Mouse (Mus musculus) brain, adult 2 months (tissue): ENCODE data around the gene Lhx2.
A peak's percentile ranks its signal among the peaks of the same experiment; 100 is the strongest.

Experiments
- DNase-seq: peaks from one replicate; pipeline ENCODE4 v3.0.0; 2011; ENCODE audit warnings: low read depth, low spot score

Lhx2 gene

DNA sequence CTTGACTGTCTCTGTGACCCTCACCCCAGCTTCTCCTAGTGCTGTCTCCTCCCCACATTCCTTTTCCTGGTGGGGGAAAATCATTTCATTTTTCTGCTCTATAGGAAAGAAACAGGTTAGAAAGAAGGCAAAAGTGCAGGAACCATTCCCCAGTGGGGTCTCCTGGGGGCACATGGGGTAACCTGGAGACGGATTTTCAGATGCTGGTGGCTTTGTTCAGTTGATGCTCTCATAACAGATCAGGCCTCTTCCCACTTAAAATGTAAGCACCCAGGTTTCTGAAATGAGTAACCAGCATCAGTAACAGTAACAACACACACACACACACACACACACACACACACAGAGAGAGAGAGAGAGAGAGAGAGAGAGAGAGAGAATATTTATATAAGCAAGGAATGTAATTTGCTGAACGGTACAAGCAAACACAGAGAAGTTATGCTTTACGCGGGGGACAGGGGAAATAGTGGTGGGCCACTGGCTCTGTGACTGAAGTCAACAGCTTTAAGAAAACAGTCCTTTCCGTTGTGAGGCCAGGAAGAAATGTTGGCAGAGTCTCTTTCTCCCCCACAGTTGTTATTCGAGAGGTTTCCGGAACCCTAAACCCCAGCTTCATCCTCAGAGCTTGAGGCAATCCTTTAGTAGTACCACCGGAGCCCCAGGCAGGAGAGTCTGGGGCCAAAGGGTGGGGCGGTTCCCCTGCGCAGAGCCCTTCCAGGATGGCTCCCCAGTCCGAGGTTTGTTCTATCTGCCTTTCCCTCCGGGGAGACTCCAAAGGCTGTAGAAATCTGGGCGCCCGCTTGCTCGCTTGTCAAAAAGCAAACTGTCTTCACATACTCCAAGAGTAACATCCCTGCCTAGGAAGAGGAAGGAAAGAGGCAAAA, 8.0 kb downstream of the Lhx2 start:
- DNase-seq, result no peak

GRCm38 (mm10) chr2:38347811-38348551, 8.9 kb downstream of the Lhx2 start:
- DNase-seq, result no peak

DNA sequence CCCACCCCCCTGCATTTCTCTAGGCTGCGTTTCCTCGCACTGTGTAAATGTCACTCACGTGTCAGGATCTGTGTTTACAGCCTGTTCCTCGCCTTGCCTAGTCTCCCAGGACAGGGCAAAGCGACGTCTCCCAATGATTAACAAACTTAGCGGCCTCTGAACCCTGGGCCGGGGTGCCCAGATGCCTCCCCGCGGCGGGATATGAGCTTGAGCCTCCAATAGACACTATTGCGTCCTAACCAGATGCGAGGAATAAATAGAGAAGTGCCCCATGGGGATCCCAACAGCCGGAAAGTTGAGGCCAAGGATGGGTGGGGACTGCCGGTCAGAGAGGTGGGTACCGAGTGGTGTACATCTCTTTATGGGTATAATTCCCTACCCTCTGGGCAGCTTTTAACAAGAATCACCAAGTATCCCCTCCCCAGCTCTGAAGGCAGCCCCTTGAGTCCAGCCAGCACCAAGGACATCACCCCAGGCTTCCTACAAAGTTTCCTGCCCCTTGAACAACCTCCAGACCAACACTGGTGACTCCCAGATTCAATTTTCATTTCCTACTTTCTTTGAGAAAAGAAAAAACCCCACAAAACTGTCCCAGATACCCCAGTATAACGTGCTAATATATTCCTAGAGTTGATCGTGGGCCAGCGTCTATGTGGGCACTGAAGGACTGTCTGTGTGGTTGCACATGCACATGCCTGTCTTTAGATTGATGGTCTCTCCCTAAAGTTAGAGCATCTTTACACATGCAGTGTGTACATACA, 9.8 kb downstream of the Lhx2 start:
- no peak for DNase-seq

GRCm38 (mm10) chr2:38349447-38350350, 10.6 kb downstream of the Lhx2 start:
- no peak for DNase-seq

DNA sequence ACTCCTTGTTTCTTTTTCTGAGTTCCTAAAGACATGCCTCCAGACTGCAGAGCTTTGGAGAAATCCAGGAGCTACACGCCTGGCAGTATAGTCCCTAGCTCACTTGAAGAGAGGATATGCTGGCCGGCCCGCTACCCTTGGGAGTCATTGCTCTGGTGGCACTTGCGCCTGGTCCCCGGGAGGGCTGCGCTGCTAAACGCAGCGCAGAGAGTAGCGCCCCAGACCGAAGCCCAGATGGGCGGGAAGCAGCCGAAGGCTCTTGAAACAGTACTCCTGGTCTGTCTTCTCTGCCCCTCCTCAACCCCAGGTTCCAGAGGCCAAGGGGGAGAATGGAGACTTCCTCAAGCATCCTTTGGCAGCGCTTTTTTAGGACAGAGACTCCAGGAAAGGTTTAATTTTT, 11.3 kb downstream of the Lhx2 start:
- DNase-seq, result no peak

- DNase-seq, result peak; percentile 88
Observed at GRCm38 (mm10) chr2:38350796-38351195, 11.7 kb downstream of the Lhx2 start.

DNA sequence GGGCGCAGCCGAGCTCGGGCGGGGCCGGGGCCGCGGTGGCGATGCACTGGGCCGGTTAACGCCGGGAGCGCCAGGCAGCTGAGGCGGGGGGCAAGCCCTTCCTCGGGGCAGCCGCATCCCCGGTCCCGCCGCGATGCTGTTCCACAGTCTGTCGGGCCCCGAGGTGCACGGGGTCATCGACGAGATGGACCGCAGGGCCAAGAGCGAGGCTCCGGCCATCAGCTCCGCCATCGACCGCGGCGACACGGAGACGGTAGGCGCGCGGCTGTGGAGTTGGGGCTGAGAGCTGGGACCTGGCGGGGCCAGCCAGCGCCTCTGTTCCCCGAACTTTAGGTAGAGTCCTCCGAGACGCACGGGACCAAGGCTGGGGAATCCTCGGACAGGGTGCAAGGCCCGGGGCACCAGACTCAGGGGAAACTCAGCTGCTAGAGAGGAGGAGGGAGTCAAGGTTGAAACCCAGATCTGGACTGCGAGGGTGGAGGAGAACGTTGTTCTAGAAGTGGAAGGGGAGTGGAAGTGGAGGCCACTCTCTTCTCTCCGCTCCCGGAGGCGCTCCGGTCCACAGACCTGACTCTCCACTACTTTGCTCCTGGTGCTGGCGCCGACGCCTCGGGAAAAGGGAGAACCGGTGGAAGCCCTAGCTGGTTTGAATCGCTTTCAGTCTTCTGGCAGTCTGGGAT, 12.7 kb downstream of the Lhx2 start:
- DNase-seq, result no peak

DNA sequence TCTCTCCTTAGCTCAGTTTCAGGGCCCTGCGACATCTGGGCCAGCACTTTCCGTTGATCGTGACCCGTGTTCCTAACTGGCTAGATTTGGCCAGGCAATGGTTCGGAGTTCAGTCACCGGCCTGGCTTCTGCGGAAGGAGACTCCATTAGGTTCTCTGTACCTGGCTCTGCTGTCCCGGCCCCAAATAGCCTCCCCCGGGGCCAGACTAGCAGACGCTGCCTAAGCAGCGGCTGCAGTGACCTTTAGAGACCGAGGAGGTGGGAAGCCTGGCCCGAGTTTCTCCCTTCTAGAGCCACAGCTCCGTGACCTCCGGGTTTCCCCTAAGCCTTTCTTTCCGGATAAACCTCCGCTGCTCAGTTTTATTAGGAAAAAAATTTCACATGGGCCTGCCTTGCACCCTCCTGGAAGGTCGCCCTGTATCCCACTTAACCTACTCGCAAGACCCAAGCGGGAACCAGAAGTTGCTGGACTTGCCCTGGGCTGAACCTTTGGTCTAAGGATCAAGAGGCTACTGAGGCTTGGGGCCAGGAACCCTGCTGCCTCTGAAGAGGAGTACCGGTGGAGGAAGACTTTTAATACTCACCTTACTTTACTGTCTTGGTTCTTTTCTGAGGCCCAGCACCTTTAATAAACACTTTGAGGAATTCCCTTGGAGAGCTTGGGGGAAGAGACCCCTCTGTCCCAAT, 13.4 kb downstream of the Lhx2 start:
- DNase-seq, result no peak

DNA sequence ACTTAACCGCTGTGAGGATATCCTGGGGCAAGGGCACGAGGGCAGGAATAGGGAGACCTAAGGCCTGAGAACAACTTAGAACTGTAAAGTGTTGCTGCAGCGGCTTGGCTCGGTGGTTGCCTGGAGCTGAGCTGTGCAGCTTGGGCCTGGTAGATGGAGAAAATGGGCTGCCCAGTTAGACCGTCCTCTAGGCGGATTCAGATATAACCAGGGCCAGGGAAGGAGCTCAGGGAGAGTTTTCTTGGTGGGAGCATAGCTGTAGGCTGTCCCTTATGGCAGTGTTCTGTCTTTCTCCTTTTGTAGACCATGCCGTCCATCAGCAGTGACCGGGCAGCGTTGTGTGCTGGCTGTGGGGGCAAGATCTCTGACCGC, 13.9 kb downstream of the Lhx2 start:
- DNase-seq, result no peak

GRCm38 (mm10) chr2:38353664-38354063, 14.6 kb downstream of the Lhx2 start:
- DNase-seq, result no peak

DNA sequence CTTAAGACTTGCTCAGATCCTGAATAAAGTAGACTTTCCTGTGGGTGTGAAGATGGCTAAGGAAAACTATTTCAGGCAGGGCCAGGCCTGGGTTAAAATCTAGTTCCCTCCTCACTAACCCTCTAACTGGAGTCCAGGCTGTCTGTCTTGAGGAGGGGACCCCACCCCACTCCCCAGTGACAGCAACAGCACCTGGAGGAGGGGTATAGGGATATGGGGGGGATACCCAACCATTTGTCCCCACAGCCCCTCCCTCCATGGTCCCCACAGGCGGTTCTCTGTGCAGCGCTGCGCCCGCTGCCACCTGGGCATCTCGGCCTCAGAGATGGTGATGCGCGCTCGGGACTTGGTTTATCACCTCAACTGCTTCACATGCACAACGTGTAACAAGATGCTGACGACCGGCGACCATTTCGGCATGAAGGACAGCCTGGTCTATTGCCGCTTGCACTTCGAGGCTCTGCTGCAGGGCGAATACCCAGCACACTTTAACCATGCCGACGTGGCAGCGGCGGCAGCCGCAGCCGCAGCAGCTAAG, 15.2 kb downstream of the Lhx2 start:
- no peak for DNase-seq

GRCm38 (mm10) chr2:38354717-38355510, 15.8 kb downstream of the Lhx2 start:
- no peak for DNase-seq

- DNase-seq, result no peak
Observed at GRCm38 (mm10) chr2:38355731-38356427, 16.8 kb downstream of the Lhx2 start.

- no peak for DNase-seq
Observed at GRCm38 (mm10) chr2:38356428-38357260, 17.6 kb downstream of the Lhx2 start.

- DNase-seq, result no peak
Observed at GRCm38 (mm10) chr2:38357294-38358246, 18.5 kb downstream of the Lhx2 start.

GRCm38 (mm10) chr2:38358611-38359010, 19.5 kb downstream of the Lhx2 start:
- no peak for DNase-seq
